Mouse (Mus musculus): Measurements from ENCODE around the gene Abcc8. TPM values are rescaled to one million over a fixed set of nuclear protein-coding genes. Genes with fewer than 3 reads are reported as not detected.

The Abcc8 gene
- polyA plus RNA-seq, 1 experiment from 2014 or later: 6.2 TPM

- WGBS: 91% methylated on average over 16 of the region's 16 CpGs
- H3K4me1 ChIP-seq (ENCODE audit: control insufficient read depth, insufficient read depth, low read length): no peaks in the 10 kb centered on the region
- H3K9me3 ChIP-seq (ENCODE audit: control insufficient read depth, low read length): no peaks in the 10 kb centered on the region
- H3K4me3 ChIP-seq (ENCODE audit: low read length): no peak overlapping the region
- no peak overlapping the region for H3K27ac ChIP-seq (ENCODE audit: low read length)
- ATAC-seq: no peak
- H3K9ac ChIP-seq (ENCODE audit: low read depth, low read length): no peak overlapping the region
- H3K36me3 ChIP-seq (ENCODE audit: control insufficient read depth, insufficient read depth, low read length): peaks cover 36% of the 10 kb centered on the region
- H3K27me3 ChIP-seq (replicated peaks; ENCODE audit: control insufficient read depth, insufficient read depth, low read length): no peaks in the 10 kb centered on the region
- H3K4me2 ChIP-seq (ENCODE audit: low read depth, low read length): no peak overlapping the region
Measured at GRCm38 (mm10) chr7:46061614-46062013, 118.2 kb downstream of the Abcc8 start.

GRCm38 (mm10) chr7:46060688-46061087, 119.1 kb downstream of the Abcc8 start:
- peaks cover 36% of the 10 kb centered on the region for H3K36me3 ChIP-seq (ENCODE audit: control insufficient read depth, insufficient read depth, low read length)
- WGBS: 92% methylated on average over 8 of the region's 8 CpGs

GRCm38 (mm10) chr7:46058882-46059281, 121.0 kb downstream of the Abcc8 start:
- H3K4me1 ChIP-seq (ENCODE audit: control insufficient read depth, insufficient read depth, low read length): no peaks in the 10 kb centered on the region
- ATAC-seq: no peak
- WGBS: 95% methylated on average over 11 of the region's 11 CpGs
- H3K27ac ChIP-seq (ENCODE audit: low read length): no peak overlapping the region
- no peak overlapping the region for H3K9ac ChIP-seq (ENCODE audit: low read depth, low read length)
- no peak overlapping the region for H3K4me2 ChIP-seq (ENCODE audit: low read depth, low read length)
- peaks cover 40% of the 10 kb centered on the region for H3K36me3 ChIP-seq (ENCODE audit: control insufficient read depth, insufficient read depth, low read length)
- no peaks in the 10 kb centered on the region for H3K27me3 ChIP-seq (replicated peaks; ENCODE audit: control insufficient read depth, insufficient read depth, low read length)
- no peak overlapping the region for H3K4me3 ChIP-seq (ENCODE audit: low read length)
- H3K9me3 ChIP-seq (ENCODE audit: control insufficient read depth, low read length): no peaks in the 10 kb centered on the region

More at GRCm38 (mm10) chr7:46060688-46061087, 119.1 kb downstream of the Abcc8 start:
- Histone ChIP-seq H3K9me3 (ENCODE audit: control insufficient read depth, low read length) (no peaks in the 10 kb centered on the region), H3K27ac (ENCODE audit: low read length) (no peak overlapping the region), H3K9ac (ENCODE audit: low read depth, low read length) (no peak overlapping the region), H3K4me2 (ENCODE audit: low read depth, low read length) (no peak overlapping the region), H3K4me1 (ENCODE audit: control insufficient read depth, insufficient read depth, low read length) (no peaks in the 10 kb centered on the region), H3K4me3 (ENCODE audit: low read length) (no peak overlapping the region), H3K27me3 (replicated peaks; ENCODE audit: control insufficient read depth, insufficient read depth, low read length) (no peaks in the 10 kb centered on the region)
- no peak for ATAC-seq

Other genes starting within 250 kb of the Abcc8 start
- 6.1 and 6.6 TPM in 2 replicates for gene Abcc6, start 149.7 kb downstream of the Abcc8 start, polyA plus RNA-seq (2015; fragmentation: Nextera tagmentation; extraction: Ambion mirVana)
- 95.7 and 102 TPM in 2 replicates for gene Nomo1, start 146.3 kb downstream of the Abcc8 start, polyA plus RNA-seq (2015; fragmentation: Nextera tagmentation; extraction: Ambion mirVana)
- 0.55 and 0.65 TPM in 2 replicates for gene Kcnj11, start 79.3 kb downstream of the Abcc8 start, polyA plus RNA-seq (2015; fragmentation: Nextera tagmentation; extraction: Ambion mirVana)
- gene Ush1c, start 58.5 kb upstream of the Abcc8 start, polyA plus RNA-seq (2015; fragmentation: Nextera tagmentation; extraction: Ambion mirVana): 96.4 and 113 TPM in 2 replicates
- 0.07 TPM in 1 of 2 replicates, not detected in the other for gene Otog, start 61.0 kb upstream of the Abcc8 start, polyA plus RNA-seq (2015; fragmentation: Nextera tagmentation; extraction: Ambion mirVana)
- gene Myod1, start 196.4 kb upstream of the Abcc8 start, polyA plus RNA-seq (2015; fragmentation: Nextera tagmentation; extraction: Ambion mirVana): 0.07 and 0.12 TPM in 2 replicates
- 0.27 and 0.50 TPM in 2 replicates for gene Kcnc1, start 216.5 kb upstream of the Abcc8 start, polyA plus RNA-seq (2015; fragmentation: Nextera tagmentation; extraction: Ambion mirVana)